Comparison of ENCODE assay signal across 19 mouse cellular contexts in genomic region chr11:6559996-6560395, GRCm38 (mm10). TPM values are rescaled to one million over a fixed set of nuclear protein-coding genes. Genes with fewer than 3 reads are reported as not detected.
DNase-seq lines count a peak whose midpoint lies in the region; ATAC-seq and TF ChIP-seq lines count a peak whose summit lies in the region.
"Had no signal": no experiment of that assay in that cellular context is flagged by ENCODE, and none has a peak within 500 bp of the region (broad histone marks: within the 10 kb centered on the region; RNA-seq: fewer than 3 reads in every experiment).

No protein-coding gene starts in this region.

- ATAC-seq in liver, postnatal 0 days: no peak
- no peak for ATAC-seq in liver, embryonic 11.5 days (replicated peaks; ENCODE audit: low FRiP score)
- no peak for ATAC-seq in forebrain, embryonic 12.5 days (ENCODE audit: low FRiP score)
- ATAC-seq: forebrain, embryonic 16.5 days had no signal

- H3K9me3 ChIP-seq in liver, postnatal 0 days (ENCODE audit: low read length): no peaks in the 10 kb centered on the region
- H3K9me3 ChIP-seq in liver, embryonic 11.5 days (ENCODE audit: control insufficient read depth, low read length): no peaks in the 10 kb centered on the region
- H3K9me3 ChIP-seq in forebrain, embryonic 12.5 days: no peaks in the 10 kb centered on the region
- H3K9me3 ChIP-seq: embryonic facial prominence, embryonic 12.5 days; limb, embryonic 12.5 days had no signal

- H3K9ac ChIP-seq in liver, postnatal 0 days (replicated peaks): no peak overlapping the region
- no peak overlapping the region for H3K9ac ChIP-seq in liver, embryonic 11.5 days (ENCODE audit: low read depth, low read length)
- no peak overlapping the region for H3K9ac ChIP-seq in forebrain, embryonic 12.5 days
- H3K9ac ChIP-seq: embryonic facial prominence, embryonic 12.5 days; hindbrain, embryonic 14.5 days; limb, embryonic 12.5 days had no signal

- no peak for TF ChIP-seq CTCF in liver, postnatal 0 days (IDR thresholded peaks at IDR 0.05; ENCODE audit: low read depth)
- no peak for TF ChIP-seq CTCF in bone marrow, adult 2 months (IDR thresholded peaks at IDR 0.05; ENCODE audit: control insufficient read depth, insufficient read depth, low read length)

- H3K27ac ChIP-seq in liver, postnatal 0 days (ENCODE audit: low read depth): peak overlapping the region; percentile 91; the same call in 1 of the 2 replicates
- no peak overlapping the region for H3K27ac ChIP-seq in liver, embryonic 11.5 days (ENCODE audit: low read depth, low read length)
- no peak overlapping the region; the same call in 1 of the 2 replicates for H3K27ac ChIP-seq in bone marrow, adult 2 months (ENCODE audit: control insufficient read depth, insufficient read depth, low read depth, low read length, poor library complexity)
- H3K27ac ChIP-seq in forebrain, embryonic 12.5 days: no peak overlapping the region
- H3K27ac ChIP-seq: embryonic facial prominence, embryonic 12.5 days; hindbrain, embryonic 14.5 days; left cerebral cortex, adult 2 months; limb, embryonic 12.5 days had no signal

- WGBS in liver, postnatal 0 days (ENCODE audit: insufficient replicate concordance): 71% methylated on average over 2 of the region's 2 CpGs
- 85% methylated on average over 2 of the region's 2 CpGs for WGBS in liver, embryonic 11.5 days
- WGBS in bone marrow, adult 2 months: 48% methylated on average over 2 of the region's 2 CpGs
- WGBS in forebrain, embryonic 12.5 days: 86% methylated on average over 2 of the region's 2 CpGs

- no peak for TF ChIP-seq POLR2A in bone marrow, adult 2 months (IDR thresholded peaks at IDR 0.05; ENCODE audit: borderline replicate concordance, control insufficient read depth, low read depth, low read length)

- H3K4me1 ChIP-seq in liver, postnatal 0 days (ENCODE audit: insufficient read depth): peaks cover 16% of the 10 kb centered on the region; the same call in 1 of the 2 replicates
- H3K4me1 ChIP-seq in liver, embryonic 11.5 days (replicated peaks; ENCODE audit: control insufficient read depth, insufficient read depth, low read length): no peaks in the 10 kb centered on the region; the same call in 1 of the 2 replicates
- peaks cover 9% of the 10 kb centered on the region for H3K4me1 ChIP-seq in bone marrow, adult 2 months (ENCODE audit: control insufficient read depth, insufficient read depth, low read length)
- H3K4me1 ChIP-seq in forebrain, embryonic 12.5 days: peaks cover 6% of the 10 kb centered on the region
- H3K4me1 ChIP-seq: embryonic facial prominence, embryonic 12.5 days; limb, embryonic 12.5 days had no signal

- peaks cover 11% of the 10 kb centered on the region for H3K36me3 ChIP-seq in liver, postnatal 0 days (replicated peaks; ENCODE audit: insufficient read depth, low read length)
- peaks cover 5% of the 10 kb centered on the region for H3K36me3 ChIP-seq in liver, embryonic 11.5 days (ENCODE audit: control insufficient read depth, insufficient read depth, low read length)
- peaks cover 20% of the 10 kb centered on the region for H3K36me3 ChIP-seq in forebrain, embryonic 12.5 days (replicated peaks)

- no peaks in the 10 kb centered on the region for H3K27me3 ChIP-seq in liver, postnatal 0 days (ENCODE audit: insufficient read depth, low read length)
- no peaks in the 10 kb centered on the region for H3K27me3 ChIP-seq in liver, embryonic 11.5 days (replicated peaks; ENCODE audit: control insufficient read depth, insufficient read depth, low read length)
- no peaks in the 10 kb centered on the region for H3K27me3 ChIP-seq in forebrain, embryonic 12.5 days
- H3K27me3 ChIP-seq: embryonic facial prominence, embryonic 12.5 days; limb, embryonic 12.5 days had no signal

- no peak overlapping the region for H3K4me3 ChIP-seq in liver, postnatal 0 days (ENCODE audit: low read depth, low read length)
- H3K4me3 ChIP-seq in liver, embryonic 11.5 days (ENCODE audit: low read depth, low read length): no peak overlapping the region
- H3K4me3 ChIP-seq in bone marrow, adult 2 months (replicated peaks; ENCODE audit: control insufficient read depth, low read depth, low read length): peak overlapping the region; percentile 17
- H3K4me3 ChIP-seq in forebrain, embryonic 12.5 days (replicated peaks): no peak overlapping the region
- H3K4me3 ChIP-seq: embryonic facial prominence, embryonic 12.5 days; left cerebral cortex, adult 2 months; limb, embryonic 12.5 days had no signal

- no peak for TF ChIP-seq EP300 in liver, postnatal 0 days (IDR thresholded peaks at IDR 0.05; ENCODE audit: low read depth)

- DNase-seq in liver, postnatal 0 days: no peak
- DNase-seq in liver, embryonic 11.5 days (ENCODE audit: low spot score): no peak
- peak; percentile 39 for DNase-seq in A20 (ENCODE audit: low read depth, low spot score)
- peak; percentile 68 for DNase-seq in CD4-positive helper T cell, adult 2 months (ENCODE audit: low read depth, low spot score)
- no peak for DNase-seq in embryo, embryonic 10 days (ENCODE audit: low spot score)
- no peak for DNase-seq in cerebellum, postnatal 10 days
- DNase-seq: cerebellum, postnatal 36 days; kidney, adult 18-20 months; kidney, postnatal 25 days; lung, postnatal 14 days; right cerebral cortex, postnatal 4 days had no signal

- H3K4me2 ChIP-seq in liver, postnatal 0 days (ENCODE audit: low read depth, low read length): no peak overlapping the region
- no peak overlapping the region for H3K4me2 ChIP-seq in liver, embryonic 11.5 days
- H3K4me2 ChIP-seq in forebrain, embryonic 12.5 days: no peak overlapping the region
- H3K4me2 ChIP-seq: embryonic facial prominence, embryonic 12.5 days; hindbrain, embryonic 14.5 days; limb, embryonic 12.5 days; midbrain, embryonic 11.5 days had no signal

RNA-seq across cellular contexts. Expression of gene Ccm2, which starts 13.3 kb away (rescaled TPM):
- 33.9 and 34.9 TPM in 2 replicates for polyA plus RNA-seq in liver, postnatal 0 days (2015; fragmentation: Nextera tagmentation; extraction: Ambion mirVana)
- polyA plus RNA-seq in liver, embryonic 11.5 days (2014; fragmentation: Nextera tagmentation; extraction: Ambion mirVana): 74.5 and 82.1 TPM in 2 replicates
- polyA plus RNA-seq in bone marrow, adult 2 months (2011; ENCODE audit: insufficient read depth, insufficient read length, low replicate concordance, missing spikeins): 37.1 and 52.3 TPM in 2 replicates
- 89.9 and 90.7 TPM in 2 replicates for polyA plus RNA-seq in forebrain, embryonic 12.5 days (2016; fragmentation: Nextera tagmentation; extraction: Ambion mirVana)

RNA-seq across cellular contexts. Expression of gene Myo1g, which starts 39.2 kb away (rescaled TPM):
- polyA plus RNA-seq in liver, postnatal 0 days (2015; fragmentation: Nextera tagmentation; extraction: Ambion mirVana): 8.2 and 9.4 TPM in 2 replicates
- polyA plus RNA-seq in liver, embryonic 11.5 days (2014; fragmentation: Nextera tagmentation; extraction: Ambion mirVana): 5.6 and 6.0 TPM in 2 replicates
- polyA plus RNA-seq in bone marrow, adult 2 months (2011; ENCODE audit: insufficient read depth, insufficient read length, low replicate concordance, missing spikeins): 37.2 and 95.8 TPM in 2 replicates
- polyA plus RNA-seq in forebrain, embryonic 12.5 days (2016; fragmentation: Nextera tagmentation; extraction: Ambion mirVana): 0.31 and 0.63 TPM in 2 replicates

RNA-seq across cellular contexts. Expression of gene Nacad, which starts 45.9 kb away (rescaled TPM):
- 1.5 and 1.6 TPM in 2 replicates for polyA plus RNA-seq in liver, postnatal 0 days (2015; fragmentation: Nextera tagmentation; extraction: Ambion mirVana)
- 2.9 and 3.6 TPM in 2 replicates for polyA plus RNA-seq in liver, embryonic 11.5 days (2014; fragmentation: Nextera tagmentation; extraction: Ambion mirVana)
- polyA plus RNA-seq in bone marrow, adult 2 months (2011; ENCODE audit: insufficient read depth, insufficient read length, low replicate concordance, missing spikeins): 6.5 TPM in 1 of 2 replicates, not detected in the other
- 56.3 and 63.2 TPM in 2 replicates for polyA plus RNA-seq in forebrain, embryonic 12.5 days (2016; fragmentation: Nextera tagmentation; extraction: Ambion mirVana)

Comparison
In these comparisons a context has a peak if more than half of its experiments do, and no peak if none do; other contexts are left out.
1. DNase-seq: peak in A20 (single experiment) and CD4-positive helper T cell, adult 2 months (single experiment); none in liver, postnatal 0 days (single experiment), liver, embryonic 11.5 days (single experiment), embryo, embryonic 10 days (single experiment) and cerebellum, postnatal 10 days (0 of 2).